Mouse (Mus musculus) small intestine, adult 2 months (tissue): ENCODE data around the gene Fbxo3.

Source experiments
- CTCF ChIP-seq: fragments of 200-500 bp; IDR thresholded peaks from 2 replicates; pipeline ENCODE4 v1.5.1; 2012; ENCODE audit warnings: low read depth, mild to moderate bottlenecking, control low read depth, inconsistent platforms, low read length, moderate library complexity, mixed read lengths; ENCODE audit not compliant: insufficient replicate concordance, insufficient read length; ENCODE audit errors: extremely low read depth
- POLR2A ChIP-seq: fragments of 200-500 bp; IDR thresholded peaks from 2 replicates; pipeline ENCODE4 v1.6.1; 2012; ENCODE audit warnings: low read depth, mild to moderate bottlenecking, control low read depth, inconsistent platforms, low read length, moderate library complexity

- TF ChIP-seq CTCF (no peak), POLR2A (no peak)
Observed at GRCm38 (mm10) chr2:104109528-104109927, 82.0 kb downstream of the Fbxo3 start.
